Mouse (Mus musculus): ENCODE measurements around the gene 4930550C14Rik. TPM values are rescaled to one million over a fixed set of nuclear protein-coding genes. Genes with fewer than 3 reads are reported as not detected.

Gene 4930550C14Rik
- polyA plus RNA-seq (2015; fragmentation: Nextera tagmentation; extraction: Ambion mirVana): 0.90 and 1.2 TPM in 2 replicates

DNA sequence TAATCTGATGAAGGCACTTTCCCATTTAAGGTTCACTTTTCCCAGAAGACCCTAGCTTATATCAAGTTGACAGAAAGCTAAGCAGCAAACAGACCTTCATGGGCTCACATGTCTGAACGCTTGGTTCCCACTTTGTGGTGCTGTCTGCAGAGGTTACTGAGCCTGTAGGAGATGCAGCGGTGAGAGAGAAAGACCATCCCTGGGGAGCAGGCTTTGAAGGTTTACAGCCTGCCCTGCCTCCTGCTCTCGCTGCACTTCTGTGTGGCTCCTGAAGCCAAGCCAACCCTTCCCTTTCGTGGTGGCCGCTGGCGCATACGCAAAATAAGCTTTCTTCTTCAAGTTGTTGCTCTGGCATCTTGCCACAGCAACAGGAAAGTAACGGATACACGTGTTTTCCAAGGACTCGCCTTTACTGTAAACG is at the start of gene 4930550C14Rik:
TSS of gene 4930550C14Rik (plus strand) at position 35 of the 421 bp plus-strand sequence.
- no peaks in the 10 kb centered on the region for H3K9me3 ChIP-seq (replicated peaks)
- 0 out of 2 replicates have a peak, but pooled peaks cover 4% of the 10 kb centered on the region for H3K36me3 ChIP-seq
- WGBS (ENCODE audit: insufficient replicate concordance): 43% methylated on average over 11 of the region's 11 CpGs
- H3K27ac ChIP-seq: no peak within 1 kb of the TSS
- DNase-seq (no peak), ATAC-seq (ENCODE audit: low read depth) (no peak)
- peaks cover 9% of the 10 kb centered on the region for H3K4me1 ChIP-seq (replicated peaks)
- H3K27me3 ChIP-seq: no peaks in the 10 kb centered on the region
- no peak within 1 kb of the TSS for H3K4me3 ChIP-seq (replicated peaks)
- H3K4me2 ChIP-seq: 0 out of 2 replicates have a peak within 1 kb of the TSS, but pooled peaks have one; percentile 8
- no peak within 1 kb of the TSS for H3K9ac ChIP-seq

DNA sequence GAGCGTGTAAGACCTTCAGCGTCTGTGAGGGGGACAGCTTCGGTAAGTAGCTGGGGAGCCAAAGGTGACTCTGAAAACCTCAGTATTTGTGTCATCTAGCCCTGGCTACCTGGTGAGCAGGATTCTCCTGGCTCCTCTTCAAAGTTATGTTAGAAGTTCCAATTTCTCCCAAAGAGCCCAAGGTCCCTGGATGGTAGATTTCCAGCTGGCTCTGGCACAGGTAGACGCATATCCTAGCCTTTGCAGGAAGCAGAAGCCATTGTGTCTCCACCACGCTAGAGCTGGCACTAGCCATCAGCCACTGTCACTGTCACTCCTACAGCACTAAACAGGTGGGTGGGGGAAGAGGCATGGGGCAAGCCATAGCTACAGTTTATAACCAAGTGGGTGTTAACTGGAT is 49.0 kb upstream of the 4930550C14Rik start:
- Histone ChIP-seq H3K9me3 (replicated peaks) (no peaks in the 10 kb centered on the region), H3K27ac (no peak overlapping the region), H3K36me3 (no peaks in the 10 kb centered on the region), H3K9ac (no peak overlapping the region), H3K4me2 (no peak overlapping the region), H3K27me3 (no peaks in the 10 kb centered on the region), H3K4me1 (replicated peaks) (no peaks in the 10 kb centered on the region), H3K4me3 (replicated peaks) (no peak overlapping the region)
- 74% methylated on average over 5 of the region's 5 CpGs for WGBS (ENCODE audit: insufficient replicate concordance)
- DNase-seq (no peak), ATAC-seq (ENCODE audit: low read depth) (no peak)

GRCm38 (mm10) chr9:53356219-53357155 is 45.6 kb upstream of the 4930550C14Rik start:
- 43% methylated on average over 14 of the region's 14 CpGs for WGBS (ENCODE audit: insufficient replicate concordance)
- Histone ChIP-seq H3K9me3 (replicated peaks) (no peaks in the 10 kb centered on the region), H3K4me3 (replicated peaks) (no peak overlapping the region; the same call in 1 of the 2 replicates), H3K36me3 (no peaks in the 10 kb centered on the region), H3K4me1 (replicated peaks) (no peaks in the 10 kb centered on the region), H3K9ac (no peak overlapping the region), H3K27ac (peak overlapping the region; percentile 9), H3K4me2 (peak overlapping the region; percentile 15), H3K27me3 (no peaks in the 10 kb centered on the region)
- ATAC-seq (ENCODE audit: low read depth): peak; percentile 86
- DNase-seq: no peak

DNA sequence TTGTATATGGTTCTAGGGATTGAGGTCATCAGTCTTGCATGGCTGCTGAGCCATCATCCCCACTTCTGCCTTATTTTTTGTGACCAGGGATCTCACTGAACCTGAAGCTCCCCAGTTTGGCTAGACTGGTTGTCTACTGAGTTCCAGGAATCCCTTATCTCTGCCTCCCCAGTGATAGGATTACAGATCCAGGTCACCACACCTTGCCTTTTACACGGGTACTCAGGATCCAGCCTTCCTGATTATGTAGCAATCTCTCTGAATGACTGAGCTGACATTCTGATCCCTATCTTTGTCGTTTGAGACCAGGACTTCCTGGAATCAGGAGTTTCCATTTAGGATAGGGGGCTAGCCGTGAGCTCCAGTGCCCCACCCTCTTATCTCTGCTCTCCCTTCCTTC is 30.8 kb upstream of the 4930550C14Rik start:
- DNase-seq: no peak
- Histone ChIP-seq H3K27ac (no peak overlapping the region), H3K4me1 (replicated peaks) (no peaks in the 10 kb centered on the region), H3K36me3 (no peaks in the 10 kb centered on the region), H3K4me2 (no peak overlapping the region), H3K4me3 (replicated peaks) (no peak overlapping the region), H3K9ac (no peak overlapping the region), H3K9me3 (replicated peaks) (no peaks in the 10 kb centered on the region), H3K27me3 (no peaks in the 10 kb centered on the region)
- no peak for ATAC-seq (ENCODE audit: low read depth)
- WGBS (ENCODE audit: insufficient replicate concordance): 9% methylated on average over 3 of the region's 3 CpGs

DNA sequence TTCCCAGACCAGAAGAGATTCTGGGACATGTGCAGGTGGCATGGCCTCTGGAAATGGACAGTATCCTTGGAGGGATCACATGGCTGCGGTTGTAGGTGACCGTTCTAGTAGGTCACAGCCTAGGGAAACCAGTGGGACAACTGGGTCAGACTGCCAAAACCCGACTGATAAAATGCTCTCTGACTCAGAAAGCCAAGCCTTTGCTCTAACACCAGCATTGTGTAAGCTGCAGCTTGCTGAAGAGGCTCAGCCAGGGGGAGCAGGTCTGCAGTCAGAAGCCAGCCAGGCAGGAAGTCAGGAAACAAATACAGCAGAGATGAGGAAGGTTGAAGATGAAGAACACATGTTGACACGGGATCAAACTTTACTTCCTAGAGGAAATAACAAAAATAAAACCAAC is 26.2 kb upstream of the 4930550C14Rik start:
- no peak overlapping the region for H3K9ac ChIP-seq
- no peaks in the 10 kb centered on the region for H3K9me3 ChIP-seq (replicated peaks)
- H3K27ac ChIP-seq: no peak overlapping the region
- no peak for ATAC-seq (ENCODE audit: low read depth)
- H3K27me3 ChIP-seq: no peaks in the 10 kb centered on the region
- H3K4me2 ChIP-seq: no peak overlapping the region
- no peak for DNase-seq
- no peaks in the 10 kb centered on the region for H3K36me3 ChIP-seq
- H3K4me3 ChIP-seq (replicated peaks): no peak overlapping the region
- H3K4me1 ChIP-seq (replicated peaks): no peaks in the 10 kb centered on the region
- 52% methylated on average over 4 of the region's 4 CpGs for WGBS (ENCODE audit: insufficient replicate concordance)

DNA sequence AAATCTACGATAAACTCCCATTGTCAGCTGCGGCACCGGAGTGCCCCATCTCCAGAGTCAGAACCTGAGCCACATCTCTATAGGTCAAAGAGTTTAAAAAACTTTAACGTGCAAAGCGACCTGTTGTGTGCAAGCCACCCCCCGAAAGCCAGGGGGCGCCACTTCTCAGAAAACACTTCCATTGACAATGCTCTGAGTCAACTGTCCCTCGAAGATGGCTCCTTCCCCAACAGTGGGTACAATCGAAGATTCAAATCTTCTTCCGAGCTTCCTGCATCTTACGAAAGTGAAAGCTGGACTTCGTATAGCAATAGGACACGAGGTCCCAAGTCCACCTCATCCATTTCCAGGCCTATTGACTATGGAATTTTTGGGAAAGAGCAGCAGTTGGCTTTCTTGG is 25.3 kb upstream of the 4930550C14Rik start:
- Histone ChIP-seq H3K27ac (no peak overlapping the region), H3K4me1 (replicated peaks) (no peaks in the 10 kb centered on the region), H3K9ac (no peak overlapping the region), H3K4me3 (replicated peaks) (no peak overlapping the region), H3K36me3 (no peaks in the 10 kb centered on the region), H3K27me3 (no peaks in the 10 kb centered on the region), H3K4me2 (no peak overlapping the region), H3K9me3 (replicated peaks) (no peaks in the 10 kb centered on the region)
- 69% methylated on average over 13 of the region's 13 CpGs for WGBS (ENCODE audit: insufficient replicate concordance)
- ATAC-seq (ENCODE audit: low read depth) (no peak), DNase-seq (no peak)

DNA sequence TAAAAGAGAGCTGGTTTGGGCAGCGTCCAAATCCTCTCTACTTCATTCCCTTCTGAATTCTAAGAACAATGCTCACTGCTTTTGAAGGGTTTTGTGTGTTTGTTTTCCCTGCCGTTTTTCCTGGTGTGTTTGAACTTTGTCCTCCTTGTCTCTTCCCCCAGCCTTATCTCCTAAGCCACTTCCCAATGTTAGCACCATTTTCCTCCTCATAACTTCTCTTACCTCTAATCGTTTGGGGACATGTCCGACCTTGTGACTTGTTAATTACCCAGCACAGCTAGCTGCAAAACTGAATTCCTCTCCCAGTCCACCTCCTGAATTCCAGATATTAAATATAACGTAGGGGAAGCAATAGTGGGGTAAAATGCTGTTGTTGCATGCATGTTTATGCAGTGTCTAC is 24.5 kb upstream of the 4930550C14Rik start:
- no peak overlapping the region for H3K9ac ChIP-seq
- H3K36me3 ChIP-seq: no peaks in the 10 kb centered on the region
- no peak for DNase-seq
- H3K4me3 ChIP-seq (replicated peaks): no peak overlapping the region
- ATAC-seq (ENCODE audit: low read depth): no peak
- H3K4me1 ChIP-seq (replicated peaks): no peaks in the 10 kb centered on the region
- no peaks in the 10 kb centered on the region for H3K9me3 ChIP-seq (replicated peaks)
- H3K27me3 ChIP-seq: peaks cover 3% of the 10 kb centered on the region; the same call in 1 of the 2 replicates
- no peak overlapping the region for H3K4me2 ChIP-seq
- 44% methylated on average over 5 of the region's 5 CpGs for WGBS (ENCODE audit: insufficient replicate concordance)
- no peak overlapping the region for H3K27ac ChIP-seq

DNA sequence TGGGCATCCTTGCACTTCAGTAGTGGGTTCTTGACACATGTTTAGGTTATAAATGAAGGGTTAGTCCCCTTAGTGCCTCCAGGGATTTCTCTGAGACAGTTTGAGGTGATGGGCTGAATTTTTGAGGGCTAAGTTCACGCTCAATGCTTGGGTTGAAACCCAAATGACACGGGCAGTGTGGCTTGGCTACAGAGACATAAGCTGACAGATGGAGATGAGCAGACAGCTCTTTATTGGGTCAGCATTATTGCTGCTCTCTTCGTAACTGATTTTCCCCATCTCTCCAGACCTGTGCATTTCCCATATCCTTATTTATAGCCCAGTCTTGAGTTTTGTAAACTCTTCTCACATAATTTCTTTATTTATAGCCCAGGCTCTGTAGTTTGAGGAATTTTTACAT is 24.0 kb upstream of the 4930550C14Rik start:
- Histone ChIP-seq H3K4me2 (no peak overlapping the region), H3K9me3 (replicated peaks) (no peaks in the 10 kb centered on the region), H3K27me3 (peaks cover 9% of the 10 kb centered on the region), H3K27ac (no peak overlapping the region), H3K4me3 (replicated peaks) (no peak overlapping the region), H3K9ac (no peak overlapping the region), H3K4me1 (replicated peaks) (no peaks in the 10 kb centered on the region), H3K36me3 (no peaks in the 10 kb centered on the region)
- ATAC-seq (ENCODE audit: low read depth): no peak
- 64% methylated on average over 3 of the region's 3 CpGs for WGBS (ENCODE audit: insufficient replicate concordance)
- no peak for DNase-seq

DNA sequence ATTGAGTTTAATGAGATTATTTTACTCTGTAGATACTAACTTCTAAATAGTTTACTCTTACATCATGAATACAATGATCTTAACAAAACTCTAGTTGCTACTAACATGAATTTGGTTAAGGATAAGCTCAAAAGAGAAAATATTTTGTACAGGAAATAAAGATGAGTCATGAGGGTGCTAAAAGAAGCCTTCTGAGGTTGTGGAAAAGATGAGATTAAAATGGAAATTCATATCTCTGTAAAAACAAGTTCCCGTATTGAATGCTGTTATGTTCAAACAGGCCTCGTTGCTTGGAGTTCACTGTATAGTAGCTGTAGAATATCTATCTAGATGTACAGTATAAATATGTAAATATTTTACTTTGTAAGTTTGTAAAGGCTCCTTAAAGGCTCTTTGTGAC is 21.5 kb upstream of the 4930550C14Rik start:
- no peaks in the 10 kb centered on the region for H3K9me3 ChIP-seq (replicated peaks)
- H3K4me2 ChIP-seq: no peak overlapping the region
- no peak overlapping the region for H3K27ac ChIP-seq
- ATAC-seq (ENCODE audit: low read depth): no peak
- peaks cover 12% of the 10 kb centered on the region; the same call in 1 of the 2 replicates for H3K4me1 ChIP-seq (replicated peaks)
- H3K9ac ChIP-seq: no peak overlapping the region
- WGBS (ENCODE audit: insufficient replicate concordance): 22% methylated on average over 2 of the region's 2 CpGs
- no peak overlapping the region for H3K4me3 ChIP-seq (replicated peaks)
- no peaks in the 10 kb centered on the region for H3K36me3 ChIP-seq
- H3K27me3 ChIP-seq: peaks cover 26% of the 10 kb centered on the region
- DNase-seq: no peak

DNA sequence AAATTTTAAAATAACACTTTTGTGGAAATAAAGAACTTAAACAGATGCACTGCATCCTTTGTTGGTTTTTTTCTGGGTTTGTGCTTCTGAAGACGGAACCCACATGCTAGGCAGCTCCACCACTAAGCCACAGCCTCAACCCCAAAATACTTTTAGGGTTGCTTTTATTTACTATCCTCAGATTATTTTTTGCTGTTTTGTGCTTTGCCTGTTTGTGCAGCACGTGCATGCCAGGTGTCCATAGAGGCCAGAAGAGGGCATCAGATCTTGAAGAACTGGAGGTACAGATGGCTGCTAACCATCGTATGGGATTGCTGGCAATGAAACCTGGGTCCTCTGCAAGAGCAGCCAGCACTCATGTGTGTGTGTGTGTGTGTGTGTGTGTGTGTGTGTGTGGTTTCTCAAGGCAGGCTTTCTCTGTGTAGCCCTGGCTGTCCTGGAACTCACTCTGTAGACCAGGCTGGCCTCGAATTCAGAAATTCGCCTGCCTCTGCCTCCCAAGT is 21.0 kb upstream of the 4930550C14Rik start:
- DNase-seq: no peak
- WGBS (ENCODE audit: insufficient replicate concordance): 62% methylated on average over 5 of the region's 5 CpGs
- no peak overlapping the region for H3K4me3 ChIP-seq (replicated peaks)
- H3K27me3 ChIP-seq: peaks cover 26% of the 10 kb centered on the region
- no peaks in the 10 kb centered on the region for H3K36me3 ChIP-seq
- H3K4me1 ChIP-seq (replicated peaks): peaks cover 12% of the 10 kb centered on the region; the same call in 1 of the 2 replicates
- ATAC-seq (ENCODE audit: low read depth): no peak
- no peaks in the 10 kb centered on the region for H3K9me3 ChIP-seq (replicated peaks)
- H3K4me2 ChIP-seq: no peak overlapping the region
- H3K27ac ChIP-seq: no peak overlapping the region
- H3K9ac ChIP-seq: no peak overlapping the region

- H3K27me3 ChIP-seq: peaks cover 26% of the 10 kb centered on the region
- H3K4me2 ChIP-seq: peak within 1 kb of the TSS; percentile 77
- no peaks in the 10 kb centered on the region for H3K36me3 ChIP-seq
- peaks cover 12% of the 10 kb centered on the region; the same call in 1 of the 2 replicates for H3K4me1 ChIP-seq (replicated peaks)
- ATAC-seq (ENCODE audit: low read depth): peak; percentile 74
- H3K9ac ChIP-seq: peak within 1 kb of the TSS; percentile 72
- peak within 1 kb of the TSS; percentile 76 for H3K27ac ChIP-seq
- peak within 1 kb of the TSS; percentile 66 for H3K4me3 ChIP-seq (replicated peaks)
- no peaks in the 10 kb centered on the region for H3K9me3 ChIP-seq (replicated peaks)
- under 1% methylated on average over 75 of the region's 75 CpGs for WGBS (ENCODE audit: insufficient replicate concordance)
- peak; percentile 17 for DNase-seq
Observed at GRCm38 (mm10) chr9:53383951-53384866, 17.9 kb upstream of the 4930550C14Rik start, which contains the start of gene Kdelc2. Gene Kdelc2 (plus strand): TSS chr9:53384025.

Data from liver, embryonic 13.5 days (tissue).